Mouse (Mus musculus): ENCODE results near the gene Hnrnpa0. TPM values are rescaled to one million over a fixed set of nuclear protein-coding genes. Genes with fewer than 3 reads are reported as not detected.
A peak's percentile ranks its signal among the peaks of the same experiment; 100 is the strongest.

The Hnrnpa0 gene
- polyA plus RNA-seq, 1 experiment from 2014 or later: 16.6 TPM

DNA sequence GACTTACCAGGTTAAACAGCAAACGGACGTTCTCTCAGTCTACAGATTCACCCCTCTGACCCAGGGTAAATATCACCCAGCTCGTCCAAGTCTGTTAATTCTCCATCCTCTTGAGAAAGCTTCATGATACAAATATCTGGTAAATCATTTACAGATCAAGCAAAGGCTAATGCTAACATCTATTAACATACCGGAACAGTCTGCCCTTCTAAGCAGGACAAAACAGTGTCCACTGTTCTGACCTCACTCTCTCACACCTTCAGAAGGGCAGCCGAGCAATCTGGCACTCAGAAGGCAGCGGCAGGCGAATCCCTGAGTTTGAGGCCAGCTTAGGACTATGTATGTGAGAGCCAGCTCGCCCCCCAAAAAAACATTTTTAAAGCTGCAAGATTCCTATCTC is 5.0 kb downstream of the Hnrnpa0 start:
- H3K9me3 ChIP-seq: no peaks in the 10 kb centered on the region
- H3K27ac ChIP-seq: no peak overlapping the region
- peaks cover 11% of the 10 kb centered on the region for H3K4me1 ChIP-seq
- H3K27me3 ChIP-seq (ENCODE audit: insufficient read depth, poor library complexity, severe bottlenecking): no peaks in the 10 kb centered on the region
- no peak for DNase-seq (ENCODE audit: low spot score)
- no peak overlapping the region for H3K4me3 ChIP-seq
- H3K36me3 ChIP-seq: peaks cover 7% of the 10 kb centered on the region
- 72% methylated on average over 8 of the region's 8 CpGs for WGBS

DNA sequence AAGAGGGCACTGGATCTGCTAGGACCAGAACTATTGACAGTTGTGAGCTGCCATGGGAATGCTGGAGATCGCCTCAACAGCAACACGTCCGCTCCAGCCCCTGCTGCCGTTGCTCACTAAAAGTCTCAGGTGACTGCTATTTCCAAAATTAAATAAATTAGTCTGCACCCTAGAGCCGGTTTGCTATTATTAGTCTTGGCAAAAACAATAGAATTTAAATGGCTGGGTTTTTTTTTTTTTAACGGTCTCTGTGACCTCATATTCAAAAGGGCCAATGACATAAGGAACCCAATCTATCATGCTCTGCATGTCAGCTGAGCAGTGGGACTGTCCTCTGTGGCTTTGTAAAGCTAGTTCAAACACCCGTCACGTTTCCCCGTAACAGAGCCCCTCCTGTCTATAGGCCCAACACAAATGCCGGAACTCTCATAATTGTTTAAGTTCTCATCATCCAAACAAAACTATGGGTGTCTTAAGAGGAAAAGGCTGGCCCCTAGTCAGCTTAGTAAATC is 5.5 kb downstream of the Hnrnpa0 start:
- peaks cover 7% of the 10 kb centered on the region for H3K36me3 ChIP-seq
- H3K4me1 ChIP-seq: peaks cover 11% of the 10 kb centered on the region
- no peak for DNase-seq (ENCODE audit: low spot score)
- no peak overlapping the region for H3K4me3 ChIP-seq
- H3K9me3 ChIP-seq: no peaks in the 10 kb centered on the region
- WGBS: 81% methylated on average over 10 of the region's 10 CpGs
- no peaks in the 10 kb centered on the region for H3K27me3 ChIP-seq (ENCODE audit: insufficient read depth, poor library complexity, severe bottlenecking)
- H3K27ac ChIP-seq: no peak overlapping the region

DNA sequence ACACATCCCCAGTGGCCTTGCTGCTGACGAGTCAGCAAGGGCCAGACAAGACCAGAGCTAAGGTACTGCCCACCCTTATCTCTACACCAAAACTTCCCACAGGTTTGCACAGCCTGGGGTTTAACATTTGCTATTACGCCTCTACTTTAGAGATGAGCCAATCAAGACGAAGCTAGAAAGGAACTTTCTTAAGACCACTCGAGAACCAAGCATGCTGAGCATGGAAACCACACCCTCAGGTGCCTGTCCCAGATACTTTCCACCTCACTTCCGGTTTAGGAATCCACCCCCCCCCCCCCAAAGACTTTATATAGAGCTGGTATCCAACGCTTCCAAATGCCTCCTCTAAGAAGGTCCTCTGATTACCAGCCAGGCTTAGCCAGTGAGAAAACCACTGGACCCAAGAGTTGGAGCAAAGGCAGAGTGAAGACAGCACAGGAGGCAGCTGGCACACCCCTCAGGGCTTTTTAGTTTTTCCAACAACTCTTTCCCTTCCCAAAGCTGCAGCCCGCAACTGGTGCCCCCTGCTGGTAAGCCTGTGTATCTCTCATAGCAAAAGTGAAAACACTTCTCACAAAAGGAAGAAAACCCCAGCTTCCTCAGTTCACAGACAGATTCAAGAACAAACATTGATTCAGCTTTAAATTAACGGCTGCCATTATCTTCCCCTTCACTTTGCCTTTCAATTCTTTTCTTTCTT is 10.9 kb downstream of the Hnrnpa0 start:
- Histone ChIP-seq H3K36me3 (no peaks in the 10 kb centered on the region), H3K9me3 (no peaks in the 10 kb centered on the region), H3K27me3 (ENCODE audit: insufficient read depth, poor library complexity, severe bottlenecking) (no peaks in the 10 kb centered on the region), H3K4me1 (peaks cover 18% of the 10 kb centered on the region), H3K27ac (no peak overlapping the region), H3K4me3 (no peak overlapping the region)
- WGBS: 57% methylated on average over 8 of the region's 8 CpGs
- DNase-seq (ENCODE audit: low spot score): no peak

DNA sequence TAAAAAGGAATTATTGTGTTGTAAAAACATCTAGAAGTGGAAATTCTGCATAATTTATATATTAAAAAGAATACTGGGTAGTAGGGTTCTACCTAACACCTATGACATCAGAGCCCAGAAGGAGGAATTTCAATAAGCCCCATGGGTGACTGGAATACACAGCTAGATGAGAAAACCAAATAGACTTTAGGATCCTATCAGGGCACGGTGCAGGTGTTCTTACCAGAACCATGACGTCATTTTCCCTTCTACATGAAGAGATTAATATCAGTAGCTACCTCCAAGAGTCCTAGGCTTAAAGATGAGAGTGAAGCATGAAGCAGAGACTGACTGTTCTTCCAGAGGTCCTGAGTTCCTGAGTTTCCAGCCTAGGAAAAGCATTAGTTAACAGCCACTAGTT is 11.6 kb downstream of the Hnrnpa0 start:
- Histone ChIP-seq H3K9me3 (no peaks in the 10 kb centered on the region), H3K36me3 (no peaks in the 10 kb centered on the region), H3K4me3 (no peak overlapping the region), H3K27ac (no peak overlapping the region), H3K4me1 (peaks cover 24% of the 10 kb centered on the region), H3K27me3 (ENCODE audit: insufficient read depth, poor library complexity, severe bottlenecking) (peaks cover 3% of the 10 kb centered on the region; the same call in 1 of the 2 replicates)
- DNase-seq (ENCODE audit: low spot score): no peak
- WGBS: 89% methylated on average over 2 of the region's 2 CpGs

DNA sequence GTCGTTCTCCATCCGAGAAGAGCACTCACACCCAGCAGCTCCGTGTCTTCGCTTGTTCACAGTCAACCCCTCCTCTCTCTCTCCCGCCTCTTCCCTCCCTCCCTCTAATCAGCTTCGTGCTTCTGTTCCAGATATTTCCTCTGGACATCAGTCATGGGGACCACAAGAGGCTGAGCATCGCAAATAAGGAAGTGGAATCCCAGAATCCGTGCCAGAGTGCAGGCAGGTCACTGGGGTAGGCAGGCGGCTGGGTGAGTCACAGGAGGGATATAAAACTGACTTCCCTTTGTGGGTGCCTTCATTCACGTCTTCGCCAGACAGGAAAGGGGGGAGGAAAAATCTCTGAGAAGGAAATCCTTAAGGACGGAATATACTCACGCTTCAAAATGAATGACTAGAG is 13.1 kb downstream of the Hnrnpa0 start:
- H3K27ac ChIP-seq: no peak overlapping the region
- H3K9me3 ChIP-seq: no peaks in the 10 kb centered on the region
- peaks cover 25% of the 10 kb centered on the region for H3K4me1 ChIP-seq
- no peak for DNase-seq (ENCODE audit: low spot score)
- H3K27me3 ChIP-seq (ENCODE audit: insufficient read depth, poor library complexity, severe bottlenecking): peaks cover 11% of the 10 kb centered on the region
- H3K36me3 ChIP-seq: no peaks in the 10 kb centered on the region
- WGBS: 36% methylated on average over 13 of the region's 13 CpGs
- no peak overlapping the region for H3K4me3 ChIP-seq

DNA sequence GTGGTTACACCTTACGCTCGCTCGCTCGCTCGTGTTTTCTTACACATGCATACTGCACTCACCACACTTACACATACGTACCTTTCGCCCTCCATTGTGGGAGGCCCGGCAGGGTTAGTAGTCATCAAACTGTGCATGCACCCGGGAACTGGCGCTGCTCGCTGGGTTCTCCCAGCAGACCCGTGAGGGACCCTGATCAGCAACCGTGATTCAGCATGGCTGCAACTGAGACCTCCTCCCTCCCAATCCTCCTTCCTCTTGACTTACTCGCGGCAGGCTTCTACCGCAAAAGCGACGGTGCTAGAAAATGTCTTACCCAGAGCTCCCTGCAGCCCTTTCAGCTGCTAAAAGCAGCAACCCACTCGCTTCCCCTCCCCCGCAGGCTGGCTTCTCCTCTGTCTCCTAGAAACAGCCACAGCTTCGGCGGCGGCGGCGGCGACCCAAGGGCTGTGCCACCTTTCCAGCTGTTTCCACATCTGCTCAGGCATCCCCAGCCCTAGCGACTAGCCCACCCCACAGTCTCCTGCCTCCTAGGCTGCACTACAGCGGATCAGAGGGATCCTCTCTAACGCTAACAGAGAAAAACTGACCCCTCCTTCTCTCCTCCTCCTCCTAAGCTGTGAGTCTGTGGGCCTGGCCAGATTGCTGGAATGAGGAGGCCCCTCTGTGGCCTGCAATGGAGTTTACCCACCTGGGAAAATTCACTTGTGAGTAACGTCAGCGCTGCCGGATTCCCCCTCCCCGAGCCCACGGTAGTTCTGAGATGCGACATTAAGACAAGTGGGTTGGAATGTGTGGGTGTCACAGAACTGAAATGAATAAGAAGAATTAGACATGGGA is 15.1 kb downstream of the Hnrnpa0 start, which contains the start of gene Klhl3:
Gene Klhl3, minus strand, starts transcription at position 532 of the 840 bp plus-strand sequence.
- whole genome bisulfite sequencing: 1% methylated on average over 35 of the region's 35 CpGs
- DNase-seq (ENCODE audit: low spot score): peak; percentile 85

DNA sequence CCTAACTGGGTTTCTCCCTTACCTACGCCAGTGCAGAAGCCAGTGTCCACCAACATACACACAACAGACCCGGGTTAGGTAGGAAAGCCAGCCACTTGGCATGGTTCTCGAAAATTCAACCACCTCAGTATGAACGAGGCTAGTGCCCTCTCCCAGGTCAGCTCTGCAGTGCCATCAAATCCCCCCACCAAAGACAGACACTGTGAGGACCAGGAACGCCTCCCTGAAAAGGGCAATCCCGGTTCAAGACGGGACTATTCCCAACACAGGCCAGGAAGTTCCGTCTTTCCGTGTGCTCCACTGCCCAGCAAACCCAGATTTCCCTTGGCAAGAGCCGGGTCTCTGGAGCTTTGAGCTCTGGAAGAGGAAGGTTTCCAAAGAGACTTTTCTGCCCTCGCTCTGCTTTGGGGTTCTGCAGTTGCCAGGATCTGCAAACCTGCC is 15.7 kb downstream of the Hnrnpa0 start:
- H3K4me3 ChIP-seq: peak overlapping the region; percentile 69
- no peak for DNase-seq (ENCODE audit: low spot score)
- H3K4me1 ChIP-seq: peaks cover 25% of the 10 kb centered on the region
- 18% methylated on average over 11 of the region's 11 CpGs for whole genome bisulfite sequencing
- H3K27me3 ChIP-seq (ENCODE audit: insufficient read depth, poor library complexity, severe bottlenecking): peaks cover 12% of the 10 kb centered on the region
- no peaks in the 10 kb centered on the region for H3K9me3 ChIP-seq
- peak overlapping the region; percentile 84 for H3K27ac ChIP-seq
- H3K36me3 ChIP-seq: no peaks in the 10 kb centered on the region

More for the DNA sequence above, 15.1 kb downstream of the Hnrnpa0 start, which contains the start of gene Klhl3:
- Histone ChIP-seq H3K27me3 (ENCODE audit: insufficient read depth, poor library complexity, severe bottlenecking) (peaks cover 12% of the 10 kb centered on the region), H3K27ac (peak within 1 kb of the TSS; percentile 84), H3K9me3 (no peaks in the 10 kb centered on the region), H3K36me3 (no peaks in the 10 kb centered on the region), H3K4me1 (peaks cover 25% of the 10 kb centered on the region), H3K4me3 (peak within 1 kb of the TSS; percentile 69)

DNA sequence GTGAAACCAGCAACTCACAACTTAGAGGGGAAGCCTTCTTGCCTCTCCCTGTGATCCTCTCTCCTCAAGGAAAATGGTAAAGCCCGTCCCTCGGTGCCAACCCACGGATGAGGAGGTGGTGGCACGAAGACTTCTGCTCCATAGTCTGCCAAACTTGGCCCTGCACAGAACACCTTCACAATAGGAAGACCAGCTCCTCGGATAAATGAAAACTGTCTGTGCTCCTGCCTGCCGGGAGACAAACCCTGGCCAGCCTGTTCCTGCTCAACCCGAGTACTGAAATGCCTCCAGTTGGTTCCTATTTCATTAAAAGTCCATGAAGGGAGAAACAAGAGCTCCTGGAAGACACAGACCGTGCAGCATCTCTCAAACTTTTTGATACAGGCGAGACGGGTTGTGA is 16.2 kb downstream of the Hnrnpa0 start:
- Histone ChIP-seq H3K27ac (peak overlapping the region; percentile 84; the same call in 1 of the 2 replicates), H3K9me3 (no peaks in the 10 kb centered on the region), H3K4me3 (peak overlapping the region; percentile 69), H3K27me3 (ENCODE audit: insufficient read depth, poor library complexity, severe bottlenecking) (peaks cover 12% of the 10 kb centered on the region), H3K36me3 (no peaks in the 10 kb centered on the region), H3K4me1 (peaks cover 25% of the 10 kb centered on the region)
- DNase-seq (ENCODE audit: low spot score): no peak
- 64% methylated on average over 10 of the region's 10 CpGs for WGBS

DNA sequence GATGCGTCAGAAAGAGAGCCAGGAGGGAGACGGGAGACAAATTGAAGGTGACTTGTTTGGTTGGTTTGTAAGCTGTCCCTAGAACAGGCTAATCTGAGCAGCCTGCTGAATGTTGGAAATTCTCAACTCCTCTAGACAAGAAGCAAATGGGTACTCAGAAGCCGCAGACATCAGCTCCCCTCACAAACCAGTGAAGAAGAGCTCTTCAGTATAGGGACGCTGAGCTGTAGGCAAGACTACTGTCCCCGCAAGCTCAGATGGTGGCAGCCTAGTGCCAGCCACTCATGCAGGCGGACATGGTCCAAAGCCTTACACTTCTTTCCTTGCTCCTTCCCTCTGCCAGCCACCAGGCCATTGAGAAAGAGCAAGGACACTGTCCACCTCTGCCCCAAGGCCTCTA is 17.1 kb downstream of the Hnrnpa0 start:
- no peaks in the 10 kb centered on the region for H3K9me3 ChIP-seq
- H3K4me1 ChIP-seq: peaks cover 25% of the 10 kb centered on the region
- H3K27me3 ChIP-seq (ENCODE audit: insufficient read depth, poor library complexity, severe bottlenecking): peaks cover 12% of the 10 kb centered on the region
- no peak overlapping the region for H3K27ac ChIP-seq
- 85% methylated on average over 6 of the region's 6 CpGs for WGBS
- no peak overlapping the region for H3K4me3 ChIP-seq
- H3K36me3 ChIP-seq: no peaks in the 10 kb centered on the region
- no peak for DNase-seq (ENCODE audit: low spot score)

DNA sequence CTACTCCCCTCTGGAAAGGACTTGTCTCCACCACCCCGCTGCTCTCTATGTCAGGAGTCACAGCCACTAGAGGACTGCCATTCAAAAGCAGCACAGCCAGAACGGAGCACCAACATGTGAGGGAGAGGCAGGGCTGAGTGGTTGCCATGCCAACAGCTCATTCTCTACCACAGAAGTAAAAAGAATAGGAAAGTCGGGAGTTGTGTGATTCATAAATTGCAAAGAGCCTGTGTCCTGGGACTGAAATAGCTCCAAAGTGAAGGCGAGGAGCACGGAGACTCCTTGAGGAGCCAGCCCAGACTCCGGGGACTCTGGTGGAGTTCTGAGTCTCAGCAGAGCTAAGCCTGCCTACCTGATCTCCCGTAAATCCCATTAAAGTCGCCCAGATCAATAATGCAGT is 37.7 kb downstream of the Hnrnpa0 start:
- Histone ChIP-seq H3K27ac (no peak overlapping the region), H3K27me3 (ENCODE audit: insufficient read depth, poor library complexity, severe bottlenecking) (no peaks in the 10 kb centered on the region), H3K4me1 (peaks cover 15% of the 10 kb centered on the region; the same call in 1 of the 2 replicates), H3K9me3 (no peaks in the 10 kb centered on the region), H3K36me3 (no peaks in the 10 kb centered on the region), H3K4me3 (no peak overlapping the region)
- WGBS: 49% methylated on average over 8 of the region's 8 CpGs
- DNase-seq (ENCODE audit: low spot score): no peak

DNA sequence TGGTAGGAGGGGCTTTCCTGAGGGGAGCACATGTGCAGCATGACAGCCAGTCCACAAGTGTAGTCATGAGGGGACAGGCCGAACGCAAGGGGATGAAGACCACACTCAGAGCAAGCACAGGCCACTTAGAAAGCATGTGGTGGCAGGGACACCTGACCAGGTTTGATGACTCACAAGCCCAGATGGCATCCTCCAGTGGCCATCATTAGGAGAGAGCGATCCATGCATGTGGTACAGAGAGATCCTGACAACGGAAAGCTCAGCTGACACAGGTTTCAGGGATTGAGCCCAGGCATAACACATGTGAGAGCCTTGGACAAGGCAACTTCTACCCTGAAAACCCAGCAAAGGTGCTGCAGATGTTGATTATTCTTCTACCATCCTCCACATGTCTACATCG is 44.0 kb downstream of the Hnrnpa0 start:
- DNase-seq (ENCODE audit: low spot score): no peak
- WGBS: 81% methylated on average over 5 of the region's 5 CpGs
- H3K9me3 ChIP-seq: no peaks in the 10 kb centered on the region
- H3K4me1 ChIP-seq: peaks cover 24% of the 10 kb centered on the region; the same call in 1 of the 2 replicates
- no peaks in the 10 kb centered on the region for H3K36me3 ChIP-seq
- H3K27me3 ChIP-seq (ENCODE audit: insufficient read depth, poor library complexity, severe bottlenecking): no peaks in the 10 kb centered on the region; the same call in 1 of the 2 replicates
- H3K4me3 ChIP-seq: no peak overlapping the region
- no peak overlapping the region for H3K27ac ChIP-seq

DNA sequence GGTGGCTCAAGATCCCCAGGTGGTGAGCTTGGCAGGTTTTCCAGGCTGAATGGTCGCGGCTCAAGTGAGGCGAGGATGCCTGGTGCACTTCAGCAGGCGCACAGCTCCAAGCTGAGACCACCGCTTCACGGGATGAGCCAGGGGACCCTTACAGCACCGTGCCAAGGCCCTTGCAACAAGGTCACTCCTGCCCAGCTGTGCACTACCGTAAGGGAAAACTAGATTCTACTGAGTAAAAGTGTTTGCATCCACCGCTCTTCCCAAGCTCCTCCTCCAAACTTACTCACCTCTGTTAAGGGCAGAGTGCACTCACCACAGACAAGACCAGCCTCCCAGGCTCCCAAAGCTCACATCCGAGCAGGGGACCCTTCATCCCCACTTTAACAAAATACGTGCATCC is 44.8 kb downstream of the Hnrnpa0 start:
- DNase-seq (ENCODE audit: low spot score): no peak
- Histone ChIP-seq H3K36me3 (no peaks in the 10 kb centered on the region), H3K4me1 (peaks cover 24% of the 10 kb centered on the region; the same call in 1 of the 2 replicates), H3K27ac (no peak overlapping the region), H3K4me3 (no peak overlapping the region), H3K27me3 (ENCODE audit: insufficient read depth, poor library complexity, severe bottlenecking) (no peaks in the 10 kb centered on the region; the same call in 1 of the 2 replicates), H3K9me3 (no peaks in the 10 kb centered on the region)
- WGBS: 76% methylated on average over 11 of the region's 11 CpGs

DNA sequence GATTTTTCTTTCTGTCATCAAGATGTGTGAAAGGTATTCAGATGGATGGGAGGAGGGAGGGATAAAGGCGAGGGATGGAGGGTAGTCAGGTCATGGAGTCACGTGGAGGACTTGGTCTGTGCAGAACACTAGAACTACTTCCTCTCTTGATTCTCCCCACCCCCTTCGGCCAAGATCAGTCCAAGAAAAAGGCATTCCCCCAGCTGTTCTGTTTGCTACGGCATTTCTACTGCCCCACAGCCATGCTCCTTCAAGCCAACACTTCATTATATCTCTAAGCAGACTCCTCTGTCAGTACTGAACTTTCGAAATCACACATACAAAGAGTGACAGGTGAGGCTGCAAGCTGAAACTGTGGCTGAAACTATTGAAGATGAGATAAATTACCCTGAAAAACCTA is 45.3 kb downstream of the Hnrnpa0 start:
- Histone ChIP-seq H3K36me3 (no peaks in the 10 kb centered on the region), H3K4me3 (no peak overlapping the region), H3K9me3 (no peaks in the 10 kb centered on the region), H3K27me3 (ENCODE audit: insufficient read depth, poor library complexity, severe bottlenecking) (no peaks in the 10 kb centered on the region; the same call in 1 of the 2 replicates), H3K27ac (no peak overlapping the region), H3K4me1 (peaks cover 24% of the 10 kb centered on the region; the same call in 1 of the 2 replicates)
- no peak for DNase-seq (ENCODE audit: low spot score)
- WGBS: 62% methylated on average over 5 of the region's 5 CpGs

Data from heart, embryonic 10.5 days (tissue).